Mouse (Mus musculus) midbrain, embryonic 10.5 days (tissue): ENCODE data around the gene Glis3. TPM values are rescaled to one million over a fixed set of nuclear protein-coding genes. Genes with fewer than 3 reads are reported as not detected.

Source experiments
- DNase-seq: peaks from one replicate; pipeline ENCODE4 v3.0.0-alpha.2; 2017; ENCODE audit warnings: low spot score
- H3K27ac ChIP-seq: fragments of 300-500 bp; sonication (generic); replicated peaks from 2 replicates; pipeline ENCODE4 v1.5.1; 2016; ENCODE audit warnings: mild to moderate bottlenecking
- H3K27me3 ChIP-seq: fragments of 300-500 bp; sonication (generic); 2 replicates; pipeline ENCODE4 v1.6.1; 2016; ENCODE audit warnings: low read depth, mild to moderate bottlenecking; ENCODE audit not compliant: poor library complexity, severe bottlenecking
- H3K36me3 ChIP-seq: fragments of 300-500 bp; sonication (generic); 2 replicates; pipeline ENCODE4 v1.6.1; 2016; ENCODE audit warnings: mild to moderate bottlenecking, moderate library complexity
- H3K4me1 ChIP-seq: fragments of 300-500 bp; sonication (generic); 2 replicates; pipeline ENCODE4 v1.6.1; 2016
- H3K4me3 ChIP-seq: fragments of 300-500 bp; sonication (generic); 2 replicates; pipeline ENCODE4 v1.5.1; 2016; ENCODE audit warnings: mild to moderate bottlenecking, moderate library complexity
- H3K9me3 ChIP-seq: fragments of 300-500 bp; sonication (generic); replicated peaks from 2 replicates; pipeline ENCODE4 v1.6.1; 2016; ENCODE audit warnings: mild to moderate bottlenecking
- WGBS: fragments of 180-500 bp; shearing (Covaris S2); methylation state at CpG from one replicate; pipeline ENCODE4 v1.1.7; 2016; 5-methylcytosine and 5-hydroxymethylcytosine counted together
- polyA plus RNA-seq: library from polyadenylated mRNA; unstranded; fragments of >200 nt; fragmentation: Nextera tagmentation; extraction: Ambion mirVana; gene quantifications from 2 replicates; pipeline ENCODE4 v1.2.1, GENCODE M21; 2016

The Glis3 gene
- polyA plus RNA-seq, 1 experiment from 2014 or later = 4.3 TPM

DNA sequence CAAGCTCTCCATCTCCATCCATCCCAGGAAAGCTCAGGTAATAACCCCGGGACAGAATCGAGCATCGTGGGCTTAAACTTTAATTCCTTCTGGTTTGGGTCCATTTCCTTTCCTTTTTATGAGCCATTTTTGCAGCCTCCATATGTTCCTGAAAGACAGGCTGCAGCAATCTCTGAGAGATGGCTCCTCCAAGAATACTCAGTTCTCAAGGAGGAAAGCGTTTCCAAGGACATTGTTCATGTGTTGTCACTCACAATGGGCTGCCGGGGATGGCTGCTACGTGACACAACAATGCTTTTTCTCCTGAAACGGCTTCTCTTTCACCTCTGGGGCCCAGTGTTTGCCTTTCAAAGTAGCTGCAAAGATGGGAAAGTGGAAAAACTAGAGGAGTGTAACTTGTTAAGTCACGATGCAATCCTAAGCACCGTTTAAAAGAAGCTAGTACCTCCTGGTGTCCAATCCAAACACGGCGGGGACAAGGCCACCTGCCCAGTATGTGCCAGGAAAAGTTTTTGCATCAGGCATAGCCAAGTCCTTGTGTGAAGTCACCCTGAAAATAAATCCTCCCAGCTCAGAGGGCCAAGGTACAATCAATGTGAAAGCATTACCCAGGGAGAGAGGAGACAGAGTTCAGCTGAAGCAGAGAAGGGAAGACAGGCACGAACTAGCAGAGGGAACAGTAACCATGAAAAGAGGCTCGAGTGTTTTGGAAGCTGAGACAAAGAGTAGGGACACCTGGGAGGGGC, 332.6 kb downstream of the Glis3 start:
- peak; percentile 32 for DNase-seq
- Histone ChIP-seq H3K36me3 (no peaks in the 10 kb centered on the region), H3K27ac (peak overlapping the region; percentile 66), H3K9me3 (no peaks in the 10 kb centered on the region), H3K27me3 (peaks cover 42% of the 10 kb centered on the region), H3K4me1 (peaks cover 36% of the 10 kb centered on the region), H3K4me3 (no peak overlapping the region)
- WGBS = 46% methylated on average over 13 of the region's 13 CpGs

GRCm38 (mm10) chr19:28343640-28344039, 336.2 kb downstream of the Glis3 start:
- H3K27me3 ChIP-seq = peaks cover 67% of the 10 kb centered on the region
- WGBS = 91% methylated on average over 7 of the region's 7 CpGs

DNA sequence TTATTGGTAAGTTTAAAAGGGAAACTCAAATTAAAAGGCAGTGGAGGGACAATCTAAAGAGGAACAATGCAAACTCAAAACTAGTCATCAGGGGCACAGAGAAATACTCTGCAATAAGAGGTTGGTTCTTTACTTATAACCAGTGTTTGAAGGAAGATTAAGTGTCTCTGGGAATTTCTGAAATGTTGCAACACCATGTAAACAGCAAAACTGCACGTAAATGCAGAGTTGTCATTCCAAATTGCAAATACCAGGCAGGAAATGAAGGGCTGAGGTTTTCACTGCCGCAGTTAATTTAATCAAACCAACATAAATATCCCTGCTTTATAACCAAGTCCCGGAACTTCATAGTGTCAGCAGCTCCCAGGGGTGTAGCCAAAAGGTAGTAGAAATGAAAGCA, 342.3 kb downstream of the Glis3 start:
- no peak overlapping the region for H3K4me3 ChIP-seq
- peaks cover 80% of the 10 kb centered on the region for H3K27me3 ChIP-seq
- DNase-seq = no peak
- 43% methylated on average over 3 of the region's 3 CpGs for WGBS
- H3K4me1 ChIP-seq = peaks cover 43% of the 10 kb centered on the region
- peaks cover 3% of the 10 kb centered on the region; the same call in 1 of the 2 replicates for H3K36me3 ChIP-seq
- no peaks in the 10 kb centered on the region for H3K9me3 ChIP-seq
- peak overlapping the region; percentile 68 for H3K27ac ChIP-seq

More at GRCm38 (mm10) chr19:28343640-28344039, 336.2 kb downstream of the Glis3 start:
- peaks cover 3% of the 10 kb centered on the region; the same call in 1 of the 2 replicates for H3K36me3 ChIP-seq
- H3K9me3 ChIP-seq = no peaks in the 10 kb centered on the region
- no peak overlapping the region for H3K27ac ChIP-seq
- H3K4me1 ChIP-seq = peaks cover 17% of the 10 kb centered on the region
- no peak overlapping the region for H3K4me3 ChIP-seq
- DNase-seq = no peak

DNA sequence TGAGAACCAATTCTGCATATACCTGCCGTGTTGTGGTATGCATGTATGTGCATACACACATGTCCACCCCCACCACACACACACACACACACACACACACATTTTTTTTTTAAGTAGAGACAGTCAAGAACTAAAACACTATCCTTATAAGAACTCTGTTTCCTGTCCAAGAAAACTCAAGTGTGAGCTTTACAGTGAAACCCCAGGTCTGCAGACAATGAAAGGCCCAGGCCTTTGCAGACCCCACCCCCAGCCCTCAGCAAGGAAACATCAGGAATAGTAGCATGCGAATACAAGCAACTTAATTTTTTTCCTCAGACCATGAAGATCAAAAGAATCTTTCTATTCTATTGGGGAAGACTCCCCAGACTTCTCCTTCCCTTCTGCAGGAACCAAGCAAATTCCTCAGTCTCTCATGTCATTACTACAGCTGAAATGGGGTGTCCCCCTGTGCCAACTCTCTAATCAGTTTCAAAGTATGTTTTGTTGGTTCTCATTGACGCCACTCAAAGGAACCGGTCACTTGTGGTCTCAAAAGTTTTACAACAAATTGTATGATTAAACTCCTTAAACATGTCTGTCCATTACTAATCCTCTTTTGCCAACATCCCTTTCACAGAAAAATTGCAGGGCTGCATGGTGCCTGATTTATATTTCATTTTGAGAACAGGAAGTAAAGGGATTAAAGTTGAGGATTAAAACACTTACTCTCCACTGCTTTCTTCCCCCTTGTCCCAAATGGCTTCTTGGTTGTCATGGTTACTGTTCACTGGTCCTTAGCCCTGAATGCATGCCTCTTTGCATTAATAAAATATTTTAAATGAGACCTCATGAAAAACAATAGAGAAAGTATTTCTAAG, 343.0 kb downstream of the Glis3 start:
- no peaks in the 10 kb centered on the region for H3K9me3 ChIP-seq
- no peak overlapping the region for H3K4me3 ChIP-seq
- peaks cover 3% of the 10 kb centered on the region; the same call in 1 of the 2 replicates for H3K36me3 ChIP-seq
- DNase-seq = peak; percentile 33
- H3K27me3 ChIP-seq = peaks cover 80% of the 10 kb centered on the region
- peaks cover 50% of the 10 kb centered on the region for H3K4me1 ChIP-seq
- 30% methylated on average over 4 of the region's 4 CpGs for WGBS
- peak overlapping the region; percentile 59 for H3K27ac ChIP-seq

- H3K9me3 ChIP-seq = no peaks in the 10 kb centered on the region
- H3K4me3 ChIP-seq = no peak overlapping the region
- H3K27ac ChIP-seq = peak overlapping the region; percentile 59
- H3K36me3 ChIP-seq = peaks cover 3% of the 10 kb centered on the region; the same call in 1 of the 2 replicates
- no peak for DNase-seq
- H3K4me1 ChIP-seq = peaks cover 50% of the 10 kb centered on the region
- peaks cover 86% of the 10 kb centered on the region for H3K27me3 ChIP-seq
- WGBS = 70% methylated on average over 8 of the region's 8 CpGs
Observed at GRCm38 (mm10) chr19:28335890-28336289, 344.0 kb downstream of the Glis3 start.

DNA sequence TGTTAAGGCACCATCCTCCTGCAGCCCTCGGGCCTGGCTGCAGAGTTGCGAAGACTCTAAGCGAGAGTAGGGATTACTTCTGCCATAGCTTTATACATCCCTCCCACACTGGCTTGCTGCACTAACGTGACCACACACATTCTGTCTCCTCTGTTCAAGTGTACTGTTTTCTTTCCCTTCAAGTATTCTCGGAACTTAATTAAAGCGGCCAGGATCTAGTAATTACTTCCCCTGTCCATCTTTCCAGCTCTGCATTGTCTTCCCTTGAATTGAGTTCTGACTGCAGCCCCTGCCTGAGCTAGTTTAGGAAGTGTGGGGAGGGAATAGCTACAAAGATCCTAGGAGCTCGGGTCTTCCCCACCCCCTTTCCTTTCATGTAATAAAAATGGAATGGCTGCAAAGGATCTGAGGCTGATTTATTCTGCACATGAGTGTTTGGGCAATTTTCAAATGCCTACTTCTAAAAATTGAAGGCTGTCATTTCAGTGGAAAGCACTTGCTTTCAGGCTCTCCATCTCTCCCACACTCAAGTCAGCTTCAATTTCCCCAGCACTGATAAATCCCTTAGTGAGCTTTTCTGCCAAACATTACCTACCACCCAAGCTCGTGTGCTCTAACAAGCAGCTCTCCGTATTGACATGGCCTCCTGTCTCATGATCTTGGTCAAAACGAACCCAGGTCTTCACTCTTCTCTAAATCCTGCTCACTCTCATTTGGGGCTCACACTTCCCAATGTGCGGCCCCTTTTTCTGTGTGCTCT, 346.7 kb downstream of the Glis3 start:
- no peaks in the 10 kb centered on the region for H3K36me3 ChIP-seq
- H3K27me3 ChIP-seq = peaks cover 76% of the 10 kb centered on the region
- H3K4me1 ChIP-seq = peaks cover 61% of the 10 kb centered on the region
- H3K27ac ChIP-seq = no peak overlapping the region; the same call in 1 of the 2 replicates
- no peak overlapping the region for H3K4me3 ChIP-seq
- H3K9me3 ChIP-seq = no peaks in the 10 kb centered on the region
- no peak for DNase-seq
- WGBS = 30% methylated on average over 11 of the region's 11 CpGs

DNA sequence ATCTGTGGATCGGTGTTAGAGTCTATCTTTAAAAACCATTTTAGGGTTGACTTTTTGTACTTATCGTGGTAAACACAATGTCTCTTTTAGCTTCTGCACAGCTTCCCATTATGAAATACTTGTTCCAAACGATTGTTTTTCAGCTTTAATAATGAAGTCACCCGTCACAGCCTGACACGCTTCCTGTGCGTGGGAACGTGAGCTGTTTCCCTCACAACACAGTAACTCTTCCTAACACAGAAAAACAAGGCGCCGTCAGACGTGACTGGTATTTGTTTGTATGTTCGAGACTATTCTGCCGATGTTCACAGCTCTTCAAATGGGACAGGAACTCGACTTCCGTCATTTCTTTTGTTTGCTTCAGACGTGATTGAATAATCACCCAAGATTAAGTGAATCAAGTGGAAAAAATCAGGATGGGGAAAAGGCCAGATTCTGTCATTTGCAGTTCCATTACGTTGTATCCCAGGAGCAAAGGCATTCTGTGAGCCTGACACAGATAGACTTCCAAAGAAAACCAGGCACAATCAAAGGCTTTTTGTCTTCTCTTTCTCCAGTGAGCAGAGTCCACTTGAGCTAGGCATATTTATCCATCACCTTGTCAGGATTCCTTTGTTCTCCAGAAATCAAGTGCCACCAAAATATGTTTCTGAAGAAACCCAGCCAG, 351.3 kb downstream of the Glis3 start:
- peaks cover 31% of the 10 kb centered on the region for H3K4me1 ChIP-seq
- 60% methylated on average over 16 of the region's 16 CpGs for WGBS
- DNase-seq = no peak
- H3K27ac ChIP-seq = no peak overlapping the region; the same call in 1 of the 2 replicates
- no peaks in the 10 kb centered on the region for H3K36me3 ChIP-seq
- peaks cover 55% of the 10 kb centered on the region for H3K27me3 ChIP-seq
- no peak overlapping the region for H3K4me3 ChIP-seq
- H3K9me3 ChIP-seq = no peaks in the 10 kb centered on the region

DNA sequence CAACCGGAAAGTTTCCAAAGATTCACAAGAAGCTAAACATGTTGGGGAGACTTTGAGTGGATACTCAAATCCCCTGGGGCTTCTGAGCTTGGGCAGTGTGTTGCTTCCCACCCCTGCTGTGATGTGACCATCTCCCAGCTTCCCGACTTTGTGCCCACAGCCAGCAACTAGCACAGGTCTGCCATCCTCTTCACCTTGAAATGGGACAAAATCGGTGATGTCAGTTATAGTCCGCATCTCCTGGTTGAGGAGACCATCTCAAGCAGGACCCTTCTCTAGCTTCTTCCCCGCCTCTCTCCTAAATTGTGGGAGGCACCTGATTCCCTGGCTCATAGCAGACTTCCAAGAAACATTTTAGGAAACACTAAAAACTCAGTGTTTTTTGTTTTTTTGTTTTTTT, 352.3 kb downstream of the Glis3 start:
- Histone ChIP-seq H3K9me3 (no peaks in the 10 kb centered on the region), H3K36me3 (no peaks in the 10 kb centered on the region), H3K4me1 (peaks cover 20% of the 10 kb centered on the region), H3K27me3 (peaks cover 47% of the 10 kb centered on the region), H3K27ac (no peak overlapping the region), H3K4me3 (no peak overlapping the region)
- 91% methylated on average over 5 of the region's 5 CpGs for WGBS
- DNase-seq = no peak

DNA sequence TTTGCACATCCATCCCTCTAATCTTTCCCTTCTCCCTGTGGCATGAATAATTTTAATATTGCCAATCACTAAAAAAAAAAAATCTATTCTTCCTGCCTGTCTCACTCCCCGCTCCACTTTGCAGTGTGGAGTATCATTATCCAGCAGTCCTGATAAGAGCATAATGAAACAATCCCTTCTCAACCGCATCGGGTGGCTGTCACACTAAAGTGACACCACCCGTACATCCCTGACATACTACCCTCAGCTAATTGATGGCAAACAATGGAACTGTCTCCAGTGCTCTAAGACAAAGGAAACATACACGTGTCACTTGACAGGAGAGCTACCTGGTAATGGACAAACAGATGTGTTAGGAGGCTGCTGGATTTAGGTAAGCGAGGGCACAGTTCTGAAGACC, 373.8 kb downstream of the Glis3 start:
- H3K4me3 ChIP-seq = no peak overlapping the region
- H3K27me3 ChIP-seq = peaks cover 22% of the 10 kb centered on the region
- WGBS = 66% methylated on average over 6 of the region's 6 CpGs
- H3K27ac ChIP-seq = no peak overlapping the region
- no peaks in the 10 kb centered on the region for H3K9me3 ChIP-seq
- H3K36me3 ChIP-seq = no peaks in the 10 kb centered on the region
- no peak for DNase-seq
- H3K4me1 ChIP-seq = peaks cover 56% of the 10 kb centered on the region

DNA sequence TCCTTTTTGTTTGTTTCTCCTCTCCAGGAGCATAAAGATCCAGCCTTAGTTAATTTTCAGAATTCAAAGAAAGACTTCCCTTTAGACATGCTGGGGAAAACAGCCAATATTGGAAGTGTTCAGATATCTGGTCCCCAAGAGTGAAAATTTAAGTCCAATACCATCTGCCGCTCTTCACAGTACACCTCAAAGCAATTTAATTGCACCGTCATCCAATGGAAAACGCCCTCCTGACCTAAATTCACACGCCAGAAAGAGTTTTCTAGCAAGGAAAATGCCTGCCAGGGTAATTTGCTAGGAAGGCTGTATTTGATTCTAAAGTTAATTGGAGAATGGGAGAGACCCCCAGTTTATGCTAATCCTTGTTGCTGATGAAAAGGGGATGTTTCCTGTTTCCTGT, 374.4 kb downstream of the Glis3 start:
- H3K36me3 ChIP-seq = no peaks in the 10 kb centered on the region
- H3K27ac ChIP-seq = no peak overlapping the region
- no peak for DNase-seq
- no peaks in the 10 kb centered on the region for H3K9me3 ChIP-seq
- peaks cover 27% of the 10 kb centered on the region for H3K27me3 ChIP-seq
- peaks cover 56% of the 10 kb centered on the region for H3K4me1 ChIP-seq
- 64% methylated on average over 4 of the region's 4 CpGs for WGBS
- no peak overlapping the region for H3K4me3 ChIP-seq

- peaks cover 48% of the 10 kb centered on the region for H3K27me3 ChIP-seq
- no peaks in the 10 kb centered on the region for H3K9me3 ChIP-seq
- WGBS = 13% methylated on average over 2 of the region's 2 CpGs
- peak overlapping the region; percentile 78; the same call in 1 of the 2 replicates for H3K27ac ChIP-seq
- DNase-seq = peak; percentile 75
- H3K4me3 ChIP-seq = no peak overlapping the region
- H3K4me1 ChIP-seq = peaks cover 66% of the 10 kb centered on the region
- H3K36me3 ChIP-seq = peaks cover 5% of the 10 kb centered on the region; the same call in 1 of the 2 replicates
Observed at GRCm38 (mm10) chr19:28302831-28303242, 377.0 kb downstream of the Glis3 start.

DNA sequence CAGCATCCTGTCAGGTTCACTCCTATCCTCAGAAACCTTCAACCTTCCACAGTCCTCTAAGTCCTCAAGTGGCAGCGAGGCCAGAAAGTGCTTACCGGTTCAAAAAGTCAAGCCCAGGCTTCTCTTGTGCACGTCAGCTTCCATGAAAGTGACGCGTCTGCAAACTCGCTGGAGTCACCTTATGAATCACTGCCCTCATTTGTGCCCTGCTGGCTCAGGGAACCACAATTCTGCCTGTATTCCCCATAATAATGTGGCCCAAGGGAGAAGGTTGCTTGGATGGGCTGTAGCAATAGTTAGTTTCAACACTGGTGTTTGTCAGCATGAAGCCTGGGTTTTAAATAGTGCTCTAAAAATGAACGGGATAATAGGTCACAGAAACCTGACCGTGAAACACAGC, 379.7 kb downstream of the Glis3 start:
- no peaks in the 10 kb centered on the region for H3K9me3 ChIP-seq
- H3K27me3 ChIP-seq = peaks cover 42% of the 10 kb centered on the region
- DNase-seq = no peak
- H3K36me3 ChIP-seq = peaks cover 12% of the 10 kb centered on the region; the same call in 1 of the 2 replicates
- H3K27ac ChIP-seq = 0 out of 2 replicates have a peak overlapping the region, but pooled peaks have one; percentile 6
- peaks cover 53% of the 10 kb centered on the region for H3K4me1 ChIP-seq
- whole genome bisulfite sequencing = 90% methylated on average over 8 of the region's 8 CpGs
- H3K4me3 ChIP-seq = no peak overlapping the region
